Mouse (Mus musculus) heart, postnatal 0 days (tissue): ENCODE measurements around the gene Ldlr. TPM values are rescaled to one million over a fixed set of nuclear protein-coding genes. Genes with fewer than 3 reads are reported as not detected.

Experiments used
- ATAC-seq: fragments of 200-750 bp; cut with Nextera tagmentation; 2 replicates; pipeline ENCODE4 v1.8.0; 2017; ENCODE audit warnings: low read depth, moderate number of reproducible peaks, moderate library complexity; ENCODE audit not compliant: insufficient read depth
- DNase-seq: peaks from one replicate; pipeline ENCODE4 v3.0.0-alpha.2; 2016; ENCODE audit warnings: low spot score
- H3K27ac ChIP-seq: fragments of 300-500 bp; sonication (generic); 2 replicates; pipeline ENCODE4 v1.5.1; 2014; ENCODE audit warnings: low read depth, mild to moderate bottlenecking
- H3K27me3 ChIP-seq: fragments of 300-500 bp; sonication (generic); 2 replicates; pipeline ENCODE4 v1.6.1; 2014; ENCODE audit warnings: low read length, mixed read lengths; ENCODE audit not compliant: control insufficient read depth, insufficient read depth
- H3K36me3 ChIP-seq: fragments of 300-500 bp; sonication (generic); replicated peaks from 2 replicates; pipeline ENCODE4 v1.6.1; 2014; ENCODE audit warnings: low read length, mixed read lengths; ENCODE audit not compliant: control insufficient read depth, insufficient read depth
- H3K4me1 ChIP-seq: fragments of 300-500 bp; sonication (generic); 2 replicates; pipeline ENCODE4 v1.6.1; 2014; ENCODE audit warnings: antibody characterized with exemption; ENCODE audit not compliant: control insufficient read depth, insufficient read depth
- H3K4me2 ChIP-seq: fragments of 300-500 bp; sonication (generic); 2 replicates; pipeline ENCODE4 v1.6.1; 2014; ENCODE audit warnings: low read depth, mild to moderate bottlenecking, low read length, moderate library complexity
- H3K4me3 ChIP-seq: fragments of 300-500 bp; sonication (generic); 2 replicates; pipeline ENCODE4 v1.5.1; 2014; ENCODE audit warnings: low read depth, low read length
- H3K9ac ChIP-seq: fragments of 300-500 bp; sonication (generic); replicated peaks from 2 replicates; pipeline ENCODE4 v1.6.1; 2014; ENCODE audit warnings: low read depth, low read length, mixed read lengths
- H3K9me3 ChIP-seq: fragments of 300-500 bp; sonication (generic); replicated peaks from 2 replicates; pipeline ENCODE4 v1.6.1; 2016; ENCODE audit warnings: low read length; ENCODE audit not compliant: control insufficient read depth
- CTCF ChIP-seq: IDR thresholded peaks from 2 replicates; pipeline ENCODE4 v1.5.1; 2016; ENCODE audit warnings: antibody characterized with exemption, control low read depth, low read depth
- EP300 ChIP-seq: IDR thresholded peaks from 2 replicates; pipeline ENCODE4 v1.6.1; 2016; ENCODE audit warnings: antibody characterized with exemption, low read depth
- WGBS: fragments of 180-500 bp; shearing (Covaris S2); extraction: QIAGEN DNeasy Blood & Tissue Kit; methylation state at CpG from one replicate; pipeline ENCODE4 v1.1.7; 2014; 5-methylcytosine and 5-hydroxymethylcytosine counted together
- polyA plus RNA-seq: library from polyadenylated mRNA; unstranded; fragments of >200 nt; fragmentation: Nextera tagmentation; extraction: Ambion mirVana; gene quantifications from 2 replicates; pipeline ENCODE4 v1.2.1, GENCODE M21; 2015
- total RNA-seq: library from RNA; depleted of rRNA; stranded (reverse); fragments of >200 nt; gene quantifications from 2 replicates; pipeline ENCODE4 v1.2.3, GENCODE M21; 2014; ENCODE audit warnings: low replicate concordance; rRNA removed

The Ldlr gene
- total RNA-seq = 36.8 and 42.9 TPM in 2 replicates
- 8.0 and 10.9 TPM in 2 replicates for polyA plus RNA-seq

- Histone ChIP-seq H3K9ac (peak within 1 kb of the TSS; percentile 65), H3K9me3 (no peaks in the 10 kb centered on the region), H3K4me3 (peak within 1 kb of the TSS; percentile 85), H3K36me3 (no peaks in the 10 kb centered on the region; the same call in 1 of the 2 replicates), H3K4me2 (peak within 1 kb of the TSS; percentile 97), H3K4me1 (peaks cover 23% of the 10 kb centered on the region; the same call in 1 of the 2 replicates), H3K27me3 (no peaks in the 10 kb centered on the region), H3K27ac (peak within 1 kb of the TSS; percentile 96)
- DNase-seq (peak; percentile 96), ATAC-seq (peak; percentile 89)
- no peak; the same call in 1 of the 2 replicates for TF ChIP-seq EP300
- TF ChIP-seq CTCF = no peak
- under 1% methylated on average over 47 of the region's 47 CpGs for WGBS
These were observed at the start of gene Ldlr for GRCm38 (mm10) chr9:21723377-21724146. Gene Ldlr, plus strand, starts transcription at chr9:21723483.

DNA sequence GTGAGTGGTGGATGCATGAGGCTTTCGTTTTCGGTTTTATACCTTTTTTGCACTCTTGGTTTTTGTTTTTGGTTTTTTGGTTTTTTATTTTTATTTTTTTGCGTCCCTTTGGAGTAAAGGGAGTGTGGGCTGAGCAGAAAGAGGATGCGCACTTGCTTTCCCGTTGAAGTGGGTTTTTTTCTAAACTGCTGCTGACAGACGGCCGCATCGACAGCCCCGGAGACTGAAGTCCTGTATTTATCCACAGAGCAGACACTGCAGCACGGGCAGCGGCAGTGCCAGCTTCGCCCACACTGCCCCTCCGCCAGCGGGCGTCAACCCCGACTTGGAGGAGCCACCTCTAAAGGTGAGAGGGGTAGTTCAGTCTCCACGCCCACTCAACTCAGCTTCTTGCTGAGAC, 45.6 kb upstream of the Ldlr start:
- H3K27me3 ChIP-seq = no peaks in the 10 kb centered on the region
- 94% methylated on average over 17 of the region's 17 CpGs for WGBS
- H3K27ac ChIP-seq = no peak overlapping the region
- DNase-seq (no peak), ATAC-seq (no peak)
- no peak overlapping the region for H3K9ac ChIP-seq
- no peak for TF ChIP-seq CTCF
- no peak for TF ChIP-seq EP300
- H3K4me1 ChIP-seq = no peaks in the 10 kb centered on the region
- peaks cover 92% of the 10 kb centered on the region for H3K36me3 ChIP-seq
- no peak overlapping the region for H3K4me3 ChIP-seq
- H3K4me2 ChIP-seq = no peak overlapping the region
- no peaks in the 10 kb centered on the region for H3K9me3 ChIP-seq

GRCm38 (mm10) chr9:21680448-21680847, 42.8 kb upstream of the Ldlr start:
- H3K9me3 ChIP-seq = no peaks in the 10 kb centered on the region
- peaks cover 92% of the 10 kb centered on the region for H3K36me3 ChIP-seq
- no peak overlapping the region for H3K27ac ChIP-seq
- TF ChIP-seq CTCF (no peak), EP300 (no peak)
- H3K4me2 ChIP-seq = no peak overlapping the region
- H3K4me1 ChIP-seq = no peaks in the 10 kb centered on the region
- ATAC-seq (no peak), DNase-seq (no peak)
- H3K27me3 ChIP-seq = no peaks in the 10 kb centered on the region
- WGBS = 90% methylated on average over 4 of the region's 4 CpGs
- H3K9ac ChIP-seq = no peak overlapping the region
- no peak overlapping the region for H3K4me3 ChIP-seq

DNA sequence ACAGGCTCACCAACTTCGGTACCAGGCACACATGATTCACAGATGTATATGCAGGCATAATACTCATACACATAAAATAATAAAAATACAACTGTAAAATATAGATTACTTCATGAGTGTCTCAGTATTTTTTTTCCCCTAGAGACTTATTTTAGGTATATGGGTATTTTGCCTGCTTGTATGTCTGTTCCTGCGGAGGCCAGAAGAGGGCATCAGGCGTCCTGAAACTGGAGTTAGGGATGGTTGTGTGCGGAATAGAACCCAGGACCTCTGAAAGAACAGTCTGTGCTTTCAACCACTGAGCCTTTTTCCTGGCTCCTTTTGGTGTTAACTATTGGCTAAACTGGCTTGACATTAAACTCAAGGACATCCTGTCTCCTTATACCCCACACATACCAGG, 40.5 kb upstream of the Ldlr start:
- DNase-seq = no peak
- no peak overlapping the region for H3K4me2 ChIP-seq

GRCm38 (mm10) chr9:21683897-21684296, 39.4 kb upstream of the Ldlr start:
- no peak overlapping the region for H3K4me2 ChIP-seq
- H3K36me3 ChIP-seq = peaks cover 84% of the 10 kb centered on the region
- TF ChIP-seq CTCF (no peak), EP300 (no peak)
- no peaks in the 10 kb centered on the region for H3K27me3 ChIP-seq
- WGBS = 65% methylated on average over 3 of the region's 3 CpGs
- H3K27ac ChIP-seq = no peak overlapping the region
- H3K9me3 ChIP-seq = no peaks in the 10 kb centered on the region
- ATAC-seq (no peak), DNase-seq (no peak)
- no peaks in the 10 kb centered on the region for H3K4me1 ChIP-seq
- H3K9ac ChIP-seq = no peak overlapping the region
- H3K4me3 ChIP-seq = no peak overlapping the region

More for the DNA sequence above, 40.5 kb upstream of the Ldlr start:
- Histone ChIP-seq H3K27ac (no peak overlapping the region), H3K9me3 (no peaks in the 10 kb centered on the region), H3K9ac (no peak overlapping the region), H3K4me1 (no peaks in the 10 kb centered on the region), H3K36me3 (peaks cover 89% of the 10 kb centered on the region), H3K4me3 (no peak overlapping the region), H3K27me3 (no peaks in the 10 kb centered on the region)
- 86% methylated on average over 4 of the region's 4 CpGs for WGBS
- ATAC-seq = no peak
- TF ChIP-seq CTCF (peak; percentile 39), EP300 (no peak)

DNA sequence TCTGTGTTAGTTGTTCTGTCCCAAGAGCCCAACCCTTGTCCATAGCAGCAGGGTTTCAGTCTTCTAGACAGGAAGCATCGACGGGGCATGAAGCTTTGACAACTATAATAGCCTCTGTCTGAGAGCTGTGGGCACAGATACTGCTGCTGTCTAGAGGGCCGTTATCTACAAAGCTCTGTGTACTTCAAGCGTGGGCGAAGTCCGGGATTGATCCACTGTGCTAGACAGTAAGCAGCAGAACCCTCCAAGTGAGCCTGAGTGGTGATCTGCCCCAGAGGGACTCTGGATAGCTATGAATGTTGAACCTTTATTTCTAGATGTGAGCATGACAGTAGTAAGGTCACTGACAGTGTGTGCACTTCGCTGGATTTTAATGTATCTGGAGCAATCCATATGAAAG, 34.7 kb upstream of the Ldlr start:
- Histone ChIP-seq H3K9ac (no peak overlapping the region), H3K27me3 (no peaks in the 10 kb centered on the region), H3K36me3 (peaks cover 75% of the 10 kb centered on the region), H3K4me1 (no peaks in the 10 kb centered on the region), H3K27ac (peak overlapping the region; percentile 26; the same call in 1 of the 2 replicates), H3K4me3 (no peak overlapping the region), H3K9me3 (no peaks in the 10 kb centered on the region), H3K4me2 (no peak overlapping the region)
- DNase-seq = no peak
- 33% methylated on average over 7 of the region's 7 CpGs for WGBS
- TF ChIP-seq EP300 (no peak), CTCF (no peak)
- no peak for ATAC-seq
